Mouse (Mus musculus) stomach, embryonic 15.5 days (tissue): ENCODE data around the gene Serpini2. TPM values are rescaled to one million over a fixed set of nuclear protein-coding genes. Genes with fewer than 3 reads are reported as not detected.

ENCODE experiments used
- ATAC-seq: fragments of 200-750 bp; cut with Nextera tagmentation; 2 replicates; pipeline ENCODE4 v1.8.0; 2017; ENCODE audit warnings: low read depth, moderate number of reproducible peaks, moderate TSS enrichment; ENCODE audit not compliant: insufficient read depth, low FRiP score
- H3K27ac ChIP-seq: fragments of 300-500 bp; sonication (generic); 2 replicates; pipeline ENCODE4 v1.5.1; 2015; ENCODE audit warnings: mild to moderate bottlenecking, inconsistent platforms
- H3K27me3 ChIP-seq: fragments of 300-500 bp; sonication (generic); replicated peaks from 2 replicates; pipeline ENCODE4 v1.6.1; 2015; ENCODE audit warnings: inconsistent platforms
- H3K36me3 ChIP-seq: fragments of 300-500 bp; sonication (generic); 2 replicates; pipeline ENCODE4 v1.6.1; 2015; ENCODE audit warnings: inconsistent platforms
- H3K4me1 ChIP-seq: fragments of 300-500 bp; sonication (generic); 2 replicates; pipeline ENCODE4 v1.6.1; 2015; ENCODE audit warnings: inconsistent platforms
- H3K4me2 ChIP-seq: fragments of 300-500 bp; sonication (generic); 2 replicates; pipeline ENCODE4 v1.6.1; 2015; ENCODE audit warnings: mild to moderate bottlenecking, inconsistent platforms
- H3K4me3 ChIP-seq: fragments of 300-500 bp; sonication (generic); replicated peaks from 2 replicates; pipeline ENCODE4 v1.5.1; 2015; ENCODE audit warnings: inconsistent platforms
- H3K9ac ChIP-seq: fragments of 300-500 bp; sonication (generic); 2 replicates; pipeline ENCODE4 v1.6.1; 2015; ENCODE audit warnings: inconsistent platforms
- H3K9me3 ChIP-seq: fragments of 300-500 bp; sonication (generic); 2 replicates; pipeline ENCODE4 v1.6.1; 2016; ENCODE audit warnings: inconsistent platforms
- WGBS: fragments of 180-500 bp; shearing (Covaris S2); methylation state at CpG from one replicate; pipeline ENCODE4 v1.1.7; 2015; 5-methylcytosine and 5-hydroxymethylcytosine counted together
- polyA plus RNA-seq: library from polyadenylated mRNA; unstranded; fragments of >200 nt; fragmentation: Nextera tagmentation; extraction: Ambion mirVana; gene quantifications from 2 replicates; pipeline ENCODE4 v1.2.1, GENCODE M21; 2015

The Serpini2 gene
- polyA plus RNA-seq, 1 experiment from 2014 or later, result 48.5 TPM

- H3K4me3 ChIP-seq, result no peak overlapping the region
- H3K27ac ChIP-seq, result no peak overlapping the region
- no peak overlapping the region for H3K9ac ChIP-seq
- no peaks in the 10 kb centered on the region for H3K9me3 ChIP-seq
- H3K36me3 ChIP-seq, result no peaks in the 10 kb centered on the region
- H3K27me3 ChIP-seq, result no peaks in the 10 kb centered on the region
- H3K4me2 ChIP-seq, result no peak overlapping the region
- no peak for ATAC-seq
- no peaks in the 10 kb centered on the region for H3K4me1 ChIP-seq
These were observed 10.5 kb downstream of the Serpini2 start for GRCm38 (mm10) chr3:75259356-75259755.

GRCm38 (mm10) chr3:75219694-75220093, 50.2 kb downstream of the Serpini2 start:
- Histone ChIP-seq H3K36me3 (no peaks in the 10 kb centered on the region), H3K27me3 (no peaks in the 10 kb centered on the region), H3K4me3 (no peak overlapping the region), H3K27ac (no peak overlapping the region), H3K9ac (no peak overlapping the region), H3K9me3 (no peaks in the 10 kb centered on the region), H3K4me1 (no peaks in the 10 kb centered on the region), H3K4me2 (no peak overlapping the region)
- 72% methylated on average over 3 of the region's 3 CpGs for WGBS
- no peak for ATAC-seq

- Histone ChIP-seq H3K36me3 (no peaks in the 10 kb centered on the region), H3K27ac (no peak overlapping the region), H3K4me1 (no peaks in the 10 kb centered on the region), H3K27me3 (no peaks in the 10 kb centered on the region), H3K9ac (no peak overlapping the region), H3K4me2 (no peak overlapping the region), H3K4me3 (no peak overlapping the region), H3K9me3 (no peaks in the 10 kb centered on the region)
- ATAC-seq, result no peak
- 8% methylated on average over 1 of the region's 1 CpGs for WGBS
These were observed 50.7 kb downstream of the Serpini2 start for GRCm38 (mm10) chr3:75219211-75219610.

- WGBS, result 38% methylated on average over 12 of the region's 12 CpGs
- H3K4me1 ChIP-seq, result no peaks in the 10 kb centered on the region
- no peaks in the 10 kb centered on the region for H3K9me3 ChIP-seq
- H3K27me3 ChIP-seq, result no peaks in the 10 kb centered on the region
- H3K27ac ChIP-seq, result no peak overlapping the region
- H3K4me3 ChIP-seq, result no peak overlapping the region
- no peak for ATAC-seq
- no peak overlapping the region for H3K4me2 ChIP-seq
- no peaks in the 10 kb centered on the region for H3K36me3 ChIP-seq
- no peak overlapping the region for H3K9ac ChIP-seq
These were observed 66.9 kb downstream of the Serpini2 start for GRCm38 (mm10) chr3:75202808-75203503.

Other genes with a start within 250 kb of the Serpini2 start
- gene Zbbx, start 105.0 kb downstream of the Serpini2 start, polyA plus RNA-seq, result 0.10 and 0.15 TPM in 2 replicates
- 0.05 TPM in 1 of 2 replicates, not detected in the other for gene Wdr49, start 212.1 kb upstream of the Serpini2 start, polyA plus RNA-seq